Mouse (Mus musculus) embryonic facial prominence, embryonic 14.5 days (tissue): ENCODE data around the gene Gpr35. TPM values are rescaled to one million over a fixed set of nuclear protein-coding genes. Genes with fewer than 3 reads are reported as not detected.
"Not testable (repeated sequence)": the region's sequence is repeated elsewhere in the genome, so short reads cannot be mapped to it uniquely, and the experiment has no call there.

ENCODE experiments used
- ATAC-seq: fragments of 200-750 bp; cut with Nextera tagmentation; 2 replicates; pipeline ENCODE4 v1.8.0; 2017; ENCODE audit warnings: low read depth, moderate number of reproducible peaks, moderate TSS enrichment
- DNase-seq: peaks from one replicate; pipeline ENCODE4 v3.0.0-alpha.2; 2015; ENCODE audit warnings: low spot score
- H3K27ac ChIP-seq: fragments of 300-500 bp; sonication (generic); replicated peaks from 2 replicates; pipeline ENCODE4 v1.5.1; 2014; ENCODE audit warnings: low read depth, mild to moderate bottlenecking, low read length, moderate library complexity
- H3K27me3 ChIP-seq: fragments of 300-500 bp; sonication (generic); replicated peaks from 2 replicates; pipeline ENCODE4 v1.6.1; 2014; ENCODE audit warnings: low read length; ENCODE audit not compliant: control insufficient read depth, insufficient read depth
- H3K36me3 ChIP-seq: fragments of 300-500 bp; sonication (generic); 2 replicates; pipeline ENCODE4 v1.6.1; 2014; ENCODE audit warnings: low read length, mixed read lengths; ENCODE audit not compliant: control insufficient read depth, insufficient read depth
- H3K4me1 ChIP-seq: fragments of 300-500 bp; sonication (generic); 2 replicates; pipeline ENCODE4 v1.6.1; 2014; ENCODE audit warnings: antibody characterized with exemption, low read length; ENCODE audit not compliant: control insufficient read depth, insufficient read depth
- H3K4me2 ChIP-seq: fragments of 300-500 bp; sonication (generic); 2 replicates; pipeline ENCODE4 v1.6.1; 2014; ENCODE audit warnings: low read depth, mild to moderate bottlenecking, low read length, moderate library complexity, mixed read lengths
- H3K4me3 ChIP-seq: fragments of 300-500 bp; sonication (generic); 2 replicates; pipeline ENCODE4 v1.5.1; 2014; ENCODE audit warnings: low read depth, mild to moderate bottlenecking, low read length
- H3K9ac ChIP-seq: fragments of 300-500 bp; sonication (generic); 2 replicates; pipeline ENCODE4 v1.6.1; 2014; ENCODE audit warnings: low read depth, mild to moderate bottlenecking, low read length, moderate library complexity, mixed read lengths
- H3K9me3 ChIP-seq: fragments of 300-500 bp; sonication (generic); 2 replicates; pipeline ENCODE4 v1.6.1; 2016; ENCODE audit warnings: low read length; ENCODE audit not compliant: control insufficient read depth
- WGBS: fragments of 180-500 bp; shearing (Covaris S2); extraction: QIAGEN DNeasy Blood & Tissue Kit; methylation state at CpG from one replicate; pipeline ENCODE4 v1.1.7; 2014; 5-methylcytosine and 5-hydroxymethylcytosine counted together
- polyA plus RNA-seq: library from polyadenylated mRNA; unstranded; fragments of >200 nt; fragmentation: Nextera tagmentation; extraction: Ambion mirVana; gene quantifications from 2 replicates; pipeline ENCODE4 v1.2.1, GENCODE M21; 2014

The Gpr35 gene
- polyA plus RNA-seq, 1 experiment from 2014 or later = 1.5 TPM

DNA sequence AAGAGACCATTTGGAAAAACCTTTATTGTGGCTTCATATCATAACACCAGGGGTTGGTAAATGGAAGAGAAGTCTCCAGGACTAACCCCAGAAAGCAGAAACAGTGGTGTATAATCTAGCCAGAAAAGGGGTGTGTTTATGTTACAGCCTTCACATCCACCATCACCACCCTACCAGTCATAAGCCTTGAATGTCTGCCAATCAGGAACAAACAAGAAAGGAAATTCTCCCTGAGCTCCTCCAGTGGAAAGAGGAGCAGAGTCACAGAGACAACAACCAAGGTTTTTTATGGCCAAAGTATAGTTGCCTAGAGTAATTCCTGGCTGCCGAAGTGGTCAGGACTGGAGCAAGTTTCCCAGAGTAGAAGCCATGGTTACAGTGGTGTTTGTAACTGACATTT is 8.3 kb downstream of the Gpr35 start:
- no peak for DNase-seq
- Histone ChIP-seq H3K36me3 (no peaks in the 10 kb centered on the region), H3K27me3 (no peaks in the 10 kb centered on the region), H3K4me1 (no peaks in the 10 kb centered on the region), H3K4me2 (no peak overlapping the region), H3K27ac (no peak overlapping the region), H3K9ac (no peak overlapping the region), H3K9me3 (no peaks in the 10 kb centered on the region), H3K4me3 (no peak overlapping the region)
- 92% methylated on average over 1 of the region's 1 CpGs for WGBS
- ATAC-seq = no peak

DNA sequence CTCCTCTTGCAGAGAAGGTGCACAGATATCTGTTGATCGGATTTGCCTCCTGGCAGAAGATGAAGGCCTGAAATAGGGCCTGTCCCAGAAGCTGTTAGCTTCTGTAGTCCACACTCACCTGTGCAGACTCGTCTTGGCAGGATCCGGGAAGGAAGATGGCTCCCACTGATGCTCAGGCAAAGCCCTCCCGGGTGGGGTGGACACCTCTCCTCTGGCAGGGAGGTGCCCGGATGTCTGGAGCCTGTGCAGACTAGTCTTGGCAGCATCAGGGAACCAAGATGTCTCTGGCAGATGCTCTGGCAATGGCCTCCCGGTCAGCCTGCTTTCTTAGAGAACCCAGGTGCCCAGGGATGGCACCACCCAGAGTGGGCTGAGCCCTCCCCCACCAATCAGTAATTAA is 20.1 kb downstream of the Gpr35 start:
- not testable (repeated sequence) for H3K4me3 ChIP-seq, H3K9me3 ChIP-seq, H3K36me3 ChIP-seq, H3K27me3 ChIP-seq, H3K4me2 ChIP-seq, H3K4me1 ChIP-seq, H3K27ac ChIP-seq, ATAC-seq, DNase-seq, H3K9ac ChIP-seq
- WGBS = 86% methylated on average over 6 of the region's 6 CpGs

DNA sequence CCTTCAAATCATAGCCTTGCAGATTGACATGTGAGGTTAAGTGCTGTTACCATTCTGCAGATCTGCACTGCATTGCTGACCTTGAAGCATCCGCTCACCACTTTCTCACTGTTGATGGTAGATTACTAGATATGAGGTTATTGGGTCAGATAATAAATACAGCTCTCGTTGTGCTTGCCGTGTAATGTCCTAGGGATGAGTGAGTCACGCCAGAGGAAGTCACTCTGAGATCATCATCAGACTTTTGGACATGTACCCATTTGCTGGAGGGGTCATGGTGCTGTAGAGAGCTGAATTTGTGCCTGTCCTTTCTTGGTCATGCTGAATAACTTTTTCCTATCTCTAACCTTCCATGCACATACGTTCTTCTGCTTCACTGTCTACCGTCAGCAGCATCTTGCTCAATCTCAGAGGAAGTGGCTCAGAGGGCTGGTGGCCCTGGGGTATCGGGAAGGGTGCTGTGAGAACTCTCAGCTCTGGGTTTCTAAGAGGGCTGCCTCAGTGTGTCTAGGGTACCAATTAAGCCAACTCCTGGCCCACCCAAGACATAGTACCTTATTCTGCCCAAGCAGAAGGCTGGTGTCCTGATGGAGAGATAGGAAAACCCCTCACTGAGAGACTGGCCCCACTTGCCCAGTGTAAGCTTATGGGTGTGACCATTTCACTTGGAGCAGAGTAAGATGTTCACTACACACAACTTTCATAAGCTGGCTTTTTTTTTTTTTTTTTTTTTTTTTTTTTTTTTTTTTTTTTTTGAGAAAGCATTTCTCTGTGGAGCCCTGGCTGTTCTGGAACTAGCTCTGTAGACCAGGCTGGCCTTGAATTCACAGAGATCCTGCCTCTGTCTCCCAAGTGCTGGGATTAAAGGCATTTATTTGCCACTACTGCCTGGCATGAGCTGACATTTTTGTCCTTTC is 21.5 kb downstream of the Gpr35 start:
- Histone ChIP-seq H3K27ac (no peak overlapping the region), H3K4me1 (no peaks in the 10 kb centered on the region), H3K9me3 (no peaks in the 10 kb centered on the region), H3K9ac (no peak overlapping the region), H3K4me3 (no peak overlapping the region), H3K4me2 (no peak overlapping the region), H3K27me3 (no peaks in the 10 kb centered on the region), H3K36me3 (no peaks in the 10 kb centered on the region)
- 84% methylated on average over 7 of the region's 7 CpGs for WGBS
- DNase-seq (no peak), ATAC-seq (no peak)

DNA sequence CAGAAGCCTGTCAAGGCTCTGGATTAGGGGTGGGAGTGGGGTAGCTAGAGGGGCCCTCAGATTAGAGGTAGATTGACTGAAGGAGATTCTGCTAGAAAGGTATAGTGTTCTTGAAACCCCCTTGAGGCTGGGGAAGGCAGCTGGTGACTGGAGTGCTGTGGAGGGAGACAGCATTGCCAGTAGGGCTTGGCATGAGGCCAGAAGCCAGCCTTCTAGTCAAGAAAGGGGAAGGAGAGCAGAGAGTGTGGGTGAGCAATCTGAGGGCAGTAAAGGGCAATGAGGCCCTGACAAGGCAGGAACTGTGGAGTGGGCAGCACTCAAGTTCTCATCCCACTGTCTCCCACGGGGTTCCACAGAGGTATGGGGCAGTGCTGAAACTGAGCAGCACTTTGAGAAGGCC is 22.2 kb downstream of the Gpr35 start:
- Histone ChIP-seq H3K9ac (no peak overlapping the region), H3K4me2 (no peak overlapping the region), H3K4me1 (no peaks in the 10 kb centered on the region), H3K9me3 (no peaks in the 10 kb centered on the region), H3K27me3 (no peaks in the 10 kb centered on the region), H3K27ac (no peak overlapping the region), H3K36me3 (no peaks in the 10 kb centered on the region), H3K4me3 (no peak overlapping the region)
- peak; percentile 26; the same call in 1 of the 2 replicates for ATAC-seq
- DNase-seq = peak; percentile 57
- 77% methylated on average over 1 of the region's 1 CpGs for WGBS

DNA sequence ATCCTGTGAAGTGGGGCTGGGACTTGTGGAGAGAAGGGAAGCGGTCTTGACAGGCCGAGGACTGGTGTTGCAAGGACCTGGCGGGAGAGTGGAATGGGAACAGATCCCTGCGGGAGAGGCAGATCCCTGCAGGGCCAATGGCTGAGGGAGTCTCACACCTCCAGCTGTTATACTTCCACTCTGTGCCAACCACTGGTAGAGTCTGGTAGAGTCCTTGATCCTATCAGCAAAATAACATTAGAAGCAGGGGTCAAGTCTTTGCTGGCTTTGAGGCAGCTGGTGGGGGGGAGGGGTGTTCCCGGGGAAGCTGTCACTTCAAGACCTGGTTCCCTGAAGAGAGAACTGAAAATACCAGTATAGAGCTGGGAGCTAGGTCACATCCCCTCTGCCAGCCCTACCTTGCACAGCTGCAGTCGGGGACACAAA is 25.5 kb downstream of the Gpr35 start:
- ATAC-seq (no peak), DNase-seq (no peak)
- Histone ChIP-seq H3K36me3 (no peaks in the 10 kb centered on the region), H3K4me2 (no peak overlapping the region), H3K4me3 (no peak overlapping the region), H3K4me1 (no peaks in the 10 kb centered on the region), H3K27ac (no peak overlapping the region), H3K9ac (no peak overlapping the region), H3K9me3 (no peaks in the 10 kb centered on the region), H3K27me3 (no peaks in the 10 kb centered on the region)
- 48% methylated on average over 6 of the region's 6 CpGs for WGBS

DNA sequence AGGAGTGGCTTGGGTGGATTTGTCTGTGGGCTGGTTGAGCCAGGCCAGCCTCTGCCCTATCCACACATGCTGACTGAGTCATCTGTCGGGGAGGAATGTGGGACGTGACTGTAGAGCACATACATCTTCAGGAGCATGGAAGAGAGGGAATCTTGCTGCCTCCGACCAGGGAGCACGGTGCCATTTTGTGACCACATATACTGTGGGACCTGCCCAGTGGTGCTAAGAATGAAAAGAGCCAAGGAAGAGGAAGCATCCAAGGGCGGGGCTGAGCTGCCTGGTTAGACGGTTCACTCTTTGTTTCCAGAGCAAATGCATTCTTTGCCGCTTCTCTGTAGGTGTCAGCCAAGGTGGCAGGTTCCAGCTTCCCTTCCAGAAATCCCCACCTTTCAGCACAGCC is 28.0 kb downstream of the Gpr35 start:
- ATAC-seq = no peak; the same call in 1 of the 2 replicates
- DNase-seq = no peak
- Histone ChIP-seq H3K4me2 (no peak overlapping the region), H3K27me3 (no peaks in the 10 kb centered on the region), H3K9me3 (no peaks in the 10 kb centered on the region), H3K36me3 (no peaks in the 10 kb centered on the region), H3K4me1 (no peaks in the 10 kb centered on the region), H3K4me3 (no peak overlapping the region), H3K9ac (no peak overlapping the region), H3K27ac (no peak overlapping the region)
- 30% methylated on average over 7 of the region's 7 CpGs for WGBS

DNA sequence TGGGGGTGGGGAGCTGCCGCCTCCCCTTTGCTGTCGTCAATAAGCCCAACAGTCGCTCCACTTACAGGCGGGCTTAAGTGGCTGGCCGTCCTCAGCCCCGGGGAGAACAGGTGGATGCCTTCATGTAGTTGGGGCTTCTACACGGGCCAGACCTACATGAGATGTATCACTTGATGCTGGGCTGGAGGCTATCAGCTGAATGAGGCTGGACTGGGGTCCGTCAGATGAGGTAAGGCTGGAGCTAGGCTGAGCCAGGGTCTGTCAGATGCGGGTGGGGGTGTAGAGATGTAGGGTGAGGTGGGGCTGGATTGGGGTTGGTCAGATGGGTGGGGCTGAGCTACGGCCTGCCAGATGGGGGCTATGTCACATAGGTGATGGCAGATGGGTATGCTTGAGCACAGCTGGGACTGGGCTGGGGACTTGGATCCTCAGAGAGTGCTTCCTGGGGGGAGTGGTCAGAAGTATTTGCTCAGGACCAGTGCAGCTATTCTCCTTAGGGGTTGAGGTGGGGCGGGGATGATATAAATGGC is 28.5 kb downstream of the Gpr35 start:
- Histone ChIP-seq H3K4me1 (no peaks in the 10 kb centered on the region), H3K4me3 (no peak overlapping the region), H3K27ac (no peak overlapping the region), H3K36me3 (no peaks in the 10 kb centered on the region), H3K27me3 (no peaks in the 10 kb centered on the region), H3K9ac (no peak overlapping the region), H3K4me2 (no peak overlapping the region), H3K9me3 (no peaks in the 10 kb centered on the region)
- DNase-seq (peak; percentile 31), ATAC-seq (peak; percentile 49; the same call in 1 of the 2 replicates)
- 28% methylated on average over 11 of the region's 11 CpGs for WGBS

DNA sequence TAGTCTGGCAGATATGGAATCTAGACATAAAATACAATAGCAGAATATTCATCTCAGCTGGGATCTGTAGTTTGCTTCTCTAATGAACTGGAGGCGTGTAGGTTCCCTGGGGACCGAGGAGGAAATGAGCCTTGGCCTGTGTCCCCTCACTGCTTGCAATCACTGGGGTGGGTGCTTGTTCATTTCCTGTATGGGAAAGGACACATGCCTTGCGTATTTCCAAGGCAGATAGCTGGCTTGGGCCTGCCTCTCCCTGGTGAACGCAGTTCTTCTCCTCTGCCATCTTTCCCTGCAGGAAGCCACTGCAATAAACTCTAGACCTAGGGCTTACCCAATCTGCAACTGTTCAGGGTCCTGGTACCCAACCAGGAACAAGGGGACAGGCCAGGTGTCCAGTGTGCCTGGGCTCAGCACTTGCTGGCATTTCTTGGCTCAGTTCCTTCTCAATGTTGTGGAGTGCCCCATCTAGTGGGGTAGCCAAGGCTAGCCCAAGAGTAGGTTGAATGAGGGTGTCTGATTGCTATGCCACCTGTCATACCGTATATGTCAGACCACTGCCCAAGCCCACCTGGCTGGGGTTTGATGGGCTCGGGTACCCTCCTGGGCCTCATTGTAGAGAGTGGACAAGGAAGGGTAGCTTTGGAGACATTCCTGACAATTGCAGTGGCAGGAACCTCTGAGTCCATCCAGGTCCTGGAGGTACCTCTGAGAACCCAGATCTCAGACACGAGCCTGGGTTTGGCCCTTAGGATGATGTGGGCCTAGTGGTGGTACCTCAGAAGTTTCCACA is 30.6 kb downstream of the Gpr35 start:
- H3K27me3 ChIP-seq = no peaks in the 10 kb centered on the region
- ATAC-seq (no peak), DNase-seq (no peak)
- 74% methylated on average over 7 of the region's 7 CpGs for WGBS
- H3K9me3 ChIP-seq = no peaks in the 10 kb centered on the region
- no peaks in the 10 kb centered on the region for H3K36me3 ChIP-seq
- H3K9ac ChIP-seq = no peak overlapping the region
- H3K4me2 ChIP-seq = no peak overlapping the region
- no peak overlapping the region for H3K27ac ChIP-seq
- H3K4me3 ChIP-seq = no peak overlapping the region
- no peaks in the 10 kb centered on the region for H3K4me1 ChIP-seq
